Mouse (Mus musculus): ENCODE results near the gene Mc1r. TPM values are rescaled to one million over a fixed set of nuclear protein-coding genes. Genes with fewer than 3 reads are reported as not detected.
A peak's percentile ranks its signal among the peaks of the same experiment; 100 is the strongest.

The Mc1r gene
- polyA plus RNA-seq (2015; fragmentation: Nextera tagmentation; extraction: Ambion mirVana) = 0.08 and 0.15 TPM in 2 replicates

GRCm38 (mm10) chr8:123406786-123407185 is at the start of gene Mc1r:
TSS of gene Mc1r (plus strand) at chr8:123407107.
- WGBS = 7% methylated on average over 4 of the region's 4 CpGs
- H3K27ac ChIP-seq = no peak within 1 kb of the TSS
- peaks cover 17% of the 10 kb centered on the region for H3K36me3 ChIP-seq
- H3K9me3 ChIP-seq = no peaks in the 10 kb centered on the region
- no peak for ATAC-seq (ENCODE audit: insufficient number of reproducible peaks, low FRiP score, low TSS enrichment, low read depth)
- peaks cover 42% of the 10 kb centered on the region for H3K27me3 ChIP-seq
- H3K4me1 ChIP-seq = peaks cover 12% of the 10 kb centered on the region
- H3K4me3 ChIP-seq = no peak within 1 kb of the TSS
- H3K4me2 ChIP-seq = no peak within 1 kb of the TSS
- no peak within 1 kb of the TSS for H3K9ac ChIP-seq

- no peaks in the 10 kb centered on the region for H3K9me3 ChIP-seq
- 40% methylated on average over 12 of the region's 12 CpGs for WGBS
These were observed 45.7 kb upstream of the Mc1r start for GRCm38 (mm10) chr8:123361082-123361739.

GRCm38 (mm10) chr8:123373403-123374238 is 33.3 kb upstream of the Mc1r start, which contains the start of gene Tcf25:
TSS of gene Tcf25 (plus strand) at chr8:123373753.
- Histone ChIP-seq H3K36me3 (peaks cover 14% of the 10 kb centered on the region; the same call in 1 of the 2 replicates), H3K9ac (peak within 1 kb of the TSS; percentile 85), H3K4me2 (peak within 1 kb of the TSS; percentile 81), H3K9me3 (no peaks in the 10 kb centered on the region), H3K27ac (peak within 1 kb of the TSS; percentile 98), H3K27me3 (no peaks in the 10 kb centered on the region), H3K4me1 (peaks cover 21% of the 10 kb centered on the region), H3K4me3 (peak within 1 kb of the TSS; percentile 87)
- WGBS = under 1% methylated on average over 74 of the region's 75 CpGs
- peak; percentile 84 for ATAC-seq (ENCODE audit: insufficient number of reproducible peaks, low FRiP score, low TSS enrichment, low read depth)

More at GRCm38 (mm10) chr8:123361082-123361739, 45.7 kb upstream of the Mc1r start:
- Histone ChIP-seq H3K4me3 (no peak overlapping the region), H3K27ac (no peak overlapping the region), H3K27me3 (no peaks in the 10 kb centered on the region), H3K4me2 (no peak overlapping the region), H3K36me3 (no peaks in the 10 kb centered on the region), H3K4me1 (no peaks in the 10 kb centered on the region), H3K9ac (no peak overlapping the region)
- ATAC-seq (ENCODE audit: insufficient number of reproducible peaks, low FRiP score, low TSS enrichment, low read depth) = no peak

- Histone ChIP-seq H3K27ac (peak overlapping the region; percentile 98), H3K36me3 (peaks cover 14% of the 10 kb centered on the region; the same call in 1 of the 2 replicates), H3K27me3 (no peaks in the 10 kb centered on the region), H3K4me2 (peak overlapping the region; percentile 81), H3K4me3 (peak overlapping the region; percentile 87), H3K4me1 (peaks cover 21% of the 10 kb centered on the region), H3K9me3 (no peaks in the 10 kb centered on the region), H3K9ac (peak overlapping the region; percentile 85)
- peak; percentile 81 for ATAC-seq (ENCODE audit: insufficient number of reproducible peaks, low FRiP score, low TSS enrichment, low read depth)
- WGBS = under 1% methylated on average over 20 of the region's 20 CpGs
These were observed 32.7 kb upstream of the Mc1r start for GRCm38 (mm10) chr8:123374239-123374578.

GRCm38 (mm10) chr8:123375701-123376100 is 31.2 kb upstream of the Mc1r start:
- Histone ChIP-seq H3K4me3 (no peak overlapping the region), H3K27ac (no peak overlapping the region), H3K9ac (0 out of 2 replicates have a peak overlapping the region, but pooled peaks have one; percentile 10), H3K4me2 (no peak overlapping the region), H3K36me3 (peaks cover 19% of the 10 kb centered on the region), H3K9me3 (no peaks in the 10 kb centered on the region), H3K4me1 (peaks cover 21% of the 10 kb centered on the region), H3K27me3 (no peaks in the 10 kb centered on the region)
- WGBS = 80% methylated on average over 10 of the region's 10 CpGs
- no peak for ATAC-seq (ENCODE audit: insufficient number of reproducible peaks, low FRiP score, low TSS enrichment, low read depth)

GRCm38 (mm10) chr8:123376106-123376505 is 30.8 kb upstream of the Mc1r start:
- no peaks in the 10 kb centered on the region for H3K27me3 ChIP-seq
- H3K4me1 ChIP-seq = peaks cover 21% of the 10 kb centered on the region
- H3K9ac ChIP-seq = no peak overlapping the region
- H3K9me3 ChIP-seq = no peaks in the 10 kb centered on the region
- no peak for ATAC-seq (ENCODE audit: insufficient number of reproducible peaks, low FRiP score, low TSS enrichment, low read depth)
- no peak overlapping the region for H3K27ac ChIP-seq
- H3K4me2 ChIP-seq = no peak overlapping the region
- H3K4me3 ChIP-seq = no peak overlapping the region
- peaks cover 22% of the 10 kb centered on the region for H3K36me3 ChIP-seq
- 80% methylated on average over 8 of the region's 8 CpGs for WGBS

GRCm38 (mm10) chr8:123381711-123382110 is 25.2 kb upstream of the Mc1r start:
- Histone ChIP-seq H3K9me3 (no peaks in the 10 kb centered on the region), H3K27me3 (no peaks in the 10 kb centered on the region), H3K36me3 (peaks cover 70% of the 10 kb centered on the region), H3K4me3 (no peak overlapping the region), H3K27ac (no peak overlapping the region), H3K9ac (no peak overlapping the region), H3K4me1 (no peaks in the 10 kb centered on the region), H3K4me2 (no peak overlapping the region)
- ATAC-seq (ENCODE audit: insufficient number of reproducible peaks, low FRiP score, low TSS enrichment, low read depth) = no peak
- WGBS = 96% methylated on average over 4 of the region's 4 CpGs

GRCm38 (mm10) chr8:123382516-123382915 is 24.4 kb upstream of the Mc1r start:
- no peaks in the 10 kb centered on the region for H3K27me3 ChIP-seq
- no peaks in the 10 kb centered on the region for H3K9me3 ChIP-seq
- no peak for ATAC-seq (ENCODE audit: insufficient number of reproducible peaks, low FRiP score, low TSS enrichment, low read depth)
- no peak overlapping the region for H3K9ac ChIP-seq
- WGBS = 85% methylated on average over 8 of the region's 8 CpGs
- no peak overlapping the region for H3K27ac ChIP-seq
- H3K4me2 ChIP-seq = no peak overlapping the region
- no peaks in the 10 kb centered on the region for H3K4me1 ChIP-seq
- no peak overlapping the region for H3K4me3 ChIP-seq
- peaks cover 78% of the 10 kb centered on the region for H3K36me3 ChIP-seq

GRCm38 (mm10) chr8:123384883-123385540 is 21.9 kb upstream of the Mc1r start:
- Histone ChIP-seq H3K27me3 (no peaks in the 10 kb centered on the region), H3K27ac (no peak overlapping the region), H3K4me2 (no peak overlapping the region), H3K4me1 (no peaks in the 10 kb centered on the region), H3K9ac (no peak overlapping the region), H3K36me3 (peaks cover 97% of the 10 kb centered on the region), H3K4me3 (no peak overlapping the region), H3K9me3 (no peaks in the 10 kb centered on the region)
- 65% methylated on average over 9 of the region's 9 CpGs for WGBS
- ATAC-seq (ENCODE audit: insufficient number of reproducible peaks, low FRiP score, low TSS enrichment, low read depth) = no peak

GRCm38 (mm10) chr8:123387041-123387440 is 19.9 kb upstream of the Mc1r start:
- Histone ChIP-seq H3K36me3 (peaks cover 100% of the 10 kb centered on the region), H3K4me1 (no peaks in the 10 kb centered on the region), H3K4me2 (no peak overlapping the region), H3K4me3 (no peak overlapping the region), H3K27ac (no peak overlapping the region), H3K27me3 (no peaks in the 10 kb centered on the region), H3K9me3 (no peaks in the 10 kb centered on the region), H3K9ac (no peak overlapping the region)
- WGBS = 87% methylated on average over 3 of the region's 3 CpGs
- ATAC-seq (ENCODE audit: insufficient number of reproducible peaks, low FRiP score, low TSS enrichment, low read depth) = no peak

GRCm38 (mm10) chr8:123387801-123388200 is 19.1 kb upstream of the Mc1r start:
- Histone ChIP-seq H3K4me1 (no peaks in the 10 kb centered on the region), H3K4me3 (no peak overlapping the region), H3K9ac (no peak overlapping the region), H3K27me3 (no peaks in the 10 kb centered on the region), H3K4me2 (no peak overlapping the region), H3K9me3 (no peaks in the 10 kb centered on the region), H3K36me3 (peaks cover 100% of the 10 kb centered on the region), H3K27ac (no peak overlapping the region)
- ATAC-seq (ENCODE audit: insufficient number of reproducible peaks, low FRiP score, low TSS enrichment, low read depth) = no peak
- 92% methylated on average over 8 of the region's 8 CpGs for whole genome bisulfite sequencing

All from limb, embryonic 15.5 days (tissue).